ENCODE assay signal across 20 mouse cellular contexts in genomic region chr4:54987926-54988325, GRCm38 (mm10).
"Had no signal": no experiment of that assay in that cellular context is flagged by ENCODE, and none has a peak within 500 bp of the region (broad histone marks: within the 10 kb centered on the region; RNA-seq: fewer than 3 reads in every experiment).

No protein-coding gene starts in this region.

- H3K27me3 ChIP-seq: heart, embryonic 13.5 days; heart, embryonic 15.5 days; hindbrain, embryonic 13.5 days; hindbrain, embryonic 15.5 days; limb, embryonic 13.5 days; limb, embryonic 15.5 days; liver, embryonic 12.5 days had no signal

- H3K27ac ChIP-seq: heart, adult 2 months; heart, embryonic 13.5 days; heart, embryonic 15.5 days; hindbrain, embryonic 13.5 days; hindbrain, embryonic 15.5 days; hindbrain, postnatal 0 days; layer of hippocampus, adult 2 months; left cerebral cortex, adult 2 months; limb, embryonic 13.5 days; limb, embryonic 15.5 days; liver, embryonic 12.5 days; liver, embryonic 14.5 days had no signal

- H3K4me3 ChIP-seq: heart, adult 2 months; heart, embryonic 13.5 days; heart, embryonic 15.5 days; hindbrain, embryonic 13.5 days; hindbrain, embryonic 15.5 days; layer of hippocampus, adult 2 months; left cerebral cortex, adult 2 months; limb, embryonic 13.5 days; limb, embryonic 15.5 days; liver, embryonic 12.5 days had no signal

- DNase-seq: gastrocnemius, postnatal 25 days; heart, adult 11 months; heart, adult 2 months; heart, postnatal 14 days; heart, postnatal 36 days; kidney, adult 18-20 months; kidney, postnatal 10 days; kidney, postnatal 25 days; kidney, postnatal 4 days had no signal

- H3K4me1 ChIP-seq: heart, embryonic 15.5 days; limb, embryonic 15.5 days; liver, embryonic 12.5 days had no signal

- H3K36me3 ChIP-seq: heart, embryonic 15.5 days; hindbrain, embryonic 15.5 days; limb, embryonic 15.5 days; liver, embryonic 12.5 days had no signal

- H3K9ac ChIP-seq: heart, embryonic 13.5 days; heart, embryonic 15.5 days; hindbrain, embryonic 13.5 days; hindbrain, embryonic 15.5 days; limb, embryonic 13.5 days; limb, embryonic 15.5 days; liver, embryonic 12.5 days; liver, embryonic 14.5 days had no signal

- H3K9me3 ChIP-seq: heart, embryonic 13.5 days; heart, embryonic 15.5 days; hindbrain, embryonic 13.5 days; hindbrain, embryonic 15.5 days; limb, embryonic 13.5 days; limb, embryonic 15.5 days; liver, embryonic 12.5 days had no signal
